Mouse (Mus musculus) kidney, embryonic 14.5 days (tissue): Measurements from ENCODE around the gene Ap1m2. TPM values are rescaled to one million over a fixed set of nuclear protein-coding genes. Genes with fewer than 3 reads are reported as not detected.
"Not testable (repeated sequence)": the region's sequence is repeated elsewhere in the genome, so short reads cannot be mapped to it uniquely, and the experiment has no call there.

ENCODE experiments used
- ATAC-seq: fragments of 200-750 bp; cut with Nextera tagmentation; 2 replicates; pipeline ENCODE4 v1.8.0; 2017; ENCODE audit warnings: moderate number of reproducible peaks, mild to moderate bottlenecking, moderate TSS enrichment, moderate library complexity; ENCODE audit not compliant: low FRiP score, low TSS enrichment
- H3K27ac ChIP-seq: fragments of 300-500 bp; sonication (generic); 2 replicates; pipeline ENCODE4 v1.5.1; 2014; ENCODE audit warnings: low read depth, mild to moderate bottlenecking, low read length, moderate library complexity, mixed read lengths
- H3K27me3 ChIP-seq: fragments of 300-500 bp; sonication (generic); 2 replicates; pipeline ENCODE4 v1.6.1; 2014; ENCODE audit warnings: mild to moderate bottlenecking, low read length; ENCODE audit not compliant: control insufficient read depth, insufficient read depth
- H3K36me3 ChIP-seq: fragments of 300-500 bp; sonication (generic); 2 replicates; pipeline ENCODE4 v1.6.1; 2014; ENCODE audit warnings: low read length, mixed read lengths; ENCODE audit not compliant: control insufficient read depth, insufficient read depth
- H3K4me1 ChIP-seq: fragments of 300-500 bp; sonication (generic); 2 replicates; pipeline ENCODE4 v1.6.1; 2014; ENCODE audit warnings: low read length, mixed read lengths; ENCODE audit not compliant: control insufficient read depth, insufficient read depth
- H3K4me2 ChIP-seq: fragments of 300-500 bp; sonication (generic); replicated peaks from 2 replicates; pipeline ENCODE4 v1.6.1; 2014; ENCODE audit warnings: low read depth, mild to moderate bottlenecking, low read length
- H3K4me3 ChIP-seq: fragments of 300-500 bp; sonication (generic); 2 replicates; pipeline ENCODE4 v1.5.1; 2014; ENCODE audit warnings: mild to moderate bottlenecking, low read length
- H3K9ac ChIP-seq: fragments of 300-500 bp; sonication (generic); 2 replicates; pipeline ENCODE4 v1.6.1; 2014; ENCODE audit warnings: low read depth, mild to moderate bottlenecking, low read length, moderate library complexity
- H3K9me3 ChIP-seq: fragments of 300-500 bp; sonication (generic); 2 replicates; pipeline ENCODE4 v1.6.1; 2016; ENCODE audit warnings: low read length; ENCODE audit not compliant: control insufficient read depth
- WGBS: fragments of 180-500 bp; shearing (Covaris S2); extraction: QIAGEN DNeasy Blood & Tissue Kit; methylation state at CpG from one replicate; pipeline ENCODE4 v1.1.7; 2014; 5-methylcytosine and 5-hydroxymethylcytosine counted together
- polyA plus RNA-seq: library from polyadenylated mRNA; unstranded; fragments of >200 nt; fragmentation: Nextera tagmentation; extraction: Ambion mirVana; gene quantifications from 2 replicates; pipeline ENCODE4 v1.2.1, GENCODE M21; 2014

Gene Ap1m2
- polyA plus RNA-seq, 1 experiment from 2014 or later, result 36.0 TPM

- under 1% methylated on average over 47 of the region's 49 CpGs for WGBS
- Histone ChIP-seq H3K4me2 (peak within 1 kb of the TSS; percentile 83), H3K4me3 (peak within 1 kb of the TSS; percentile 93), H3K9me3 (no peaks in the 10 kb centered on the region), H3K4me1 (peaks cover 18% of the 10 kb centered on the region), H3K27me3 (no peaks in the 10 kb centered on the region), H3K9ac (peak within 1 kb of the TSS; percentile 90), H3K36me3 (peaks cover 28% of the 10 kb centered on the region), H3K27ac (peak within 1 kb of the TSS; percentile 69)
- ATAC-seq, result peak; percentile 98
These were observed 47.1 kb downstream of the Ap1m2 start, which contains the start of gene Atg4d for GRCm38 (mm10) chr9:21265000-21265561. TSS of gene Atg4d (plus strand) at chr9:21265293.

DNA sequence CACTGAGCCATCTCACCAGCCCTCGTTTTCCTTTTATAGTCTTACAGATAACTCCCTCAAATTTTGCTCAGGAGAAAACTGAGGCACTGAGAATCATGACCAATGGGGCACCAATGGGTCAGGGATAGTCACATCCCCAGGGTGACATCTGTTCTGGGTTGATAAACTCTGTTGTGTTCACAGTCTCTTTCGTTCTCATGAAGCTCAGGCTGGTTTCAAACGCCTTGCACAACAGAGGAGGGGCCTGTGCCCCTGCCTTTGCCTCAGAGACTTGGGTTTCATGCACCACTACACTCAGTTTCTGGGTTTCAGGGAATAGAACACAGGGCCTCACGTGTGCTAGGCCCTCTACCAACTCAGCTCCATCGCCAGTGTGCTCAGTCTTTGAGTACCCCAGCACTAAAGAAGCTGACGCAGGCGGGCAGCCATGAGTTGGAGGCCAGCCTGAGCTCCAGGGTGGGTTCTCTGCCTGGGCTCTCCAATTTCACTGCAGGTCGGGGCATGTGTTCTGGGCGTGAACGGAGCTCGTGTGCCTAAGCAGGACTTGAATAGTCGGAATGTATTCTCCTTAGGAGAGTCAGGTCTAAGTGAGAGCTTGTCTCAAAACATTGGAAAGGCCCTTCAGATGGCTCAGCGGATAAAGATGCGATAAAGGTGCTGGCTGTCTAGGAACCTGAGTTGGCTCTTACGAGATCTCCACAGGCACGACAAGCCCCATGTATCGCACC, 47.7 kb downstream of the Ap1m2 start:
- Histone ChIP-seq H3K4me3 (peak overlapping the region; percentile 93), H3K27ac (peak overlapping the region; percentile 69; the same call in 1 of the 2 replicates), H3K9me3 (no peaks in the 10 kb centered on the region), H3K36me3 (peaks cover 22% of the 10 kb centered on the region), H3K4me1 (peaks cover 18% of the 10 kb centered on the region), H3K27me3 (no peaks in the 10 kb centered on the region), H3K4me2 (peak overlapping the region; percentile 58), H3K9ac (peak overlapping the region; percentile 36; the same call in 1 of the 2 replicates)
- WGBS, result 13% methylated on average over 17 of the region's 17 CpGs
- no peak; the same call in none of the 2 replicates for ATAC-seq

DNA sequence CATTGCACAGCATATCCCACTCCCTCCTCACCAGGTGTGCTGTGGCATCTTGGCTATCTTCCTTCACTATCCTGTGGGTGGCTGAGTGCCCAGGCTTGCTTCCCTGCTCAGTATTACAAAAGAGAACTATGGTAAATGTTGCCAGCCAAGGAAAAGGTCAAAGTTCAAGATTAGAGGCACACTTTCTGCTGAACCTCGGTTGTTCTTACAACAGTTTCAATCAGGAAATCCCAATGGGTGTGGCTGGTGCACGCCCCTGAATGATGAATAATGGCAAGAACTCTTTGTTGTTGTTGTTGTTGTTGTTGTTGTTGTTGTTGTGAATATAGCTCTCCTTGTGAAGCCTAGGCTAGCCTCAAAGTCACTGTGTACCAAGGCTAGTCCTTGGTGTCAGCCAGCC, 50.3 kb downstream of the Ap1m2 start:
- H3K9me3 ChIP-seq, result no peaks in the 10 kb centered on the region
- H3K4me2 ChIP-seq, result no peak overlapping the region
- no peak overlapping the region for H3K27ac ChIP-seq
- no peak for ATAC-seq
- 74% methylated on average over 2 of the region's 2 CpGs for whole genome bisulfite sequencing
- H3K4me1 ChIP-seq, result peaks cover 17% of the 10 kb centered on the region
- no peaks in the 10 kb centered on the region for H3K27me3 ChIP-seq
- no peaks in the 10 kb centered on the region; the same call in 1 of the 2 replicates for H3K36me3 ChIP-seq
- H3K9ac ChIP-seq, result no peak overlapping the region
- no peak overlapping the region for H3K4me3 ChIP-seq

DNA sequence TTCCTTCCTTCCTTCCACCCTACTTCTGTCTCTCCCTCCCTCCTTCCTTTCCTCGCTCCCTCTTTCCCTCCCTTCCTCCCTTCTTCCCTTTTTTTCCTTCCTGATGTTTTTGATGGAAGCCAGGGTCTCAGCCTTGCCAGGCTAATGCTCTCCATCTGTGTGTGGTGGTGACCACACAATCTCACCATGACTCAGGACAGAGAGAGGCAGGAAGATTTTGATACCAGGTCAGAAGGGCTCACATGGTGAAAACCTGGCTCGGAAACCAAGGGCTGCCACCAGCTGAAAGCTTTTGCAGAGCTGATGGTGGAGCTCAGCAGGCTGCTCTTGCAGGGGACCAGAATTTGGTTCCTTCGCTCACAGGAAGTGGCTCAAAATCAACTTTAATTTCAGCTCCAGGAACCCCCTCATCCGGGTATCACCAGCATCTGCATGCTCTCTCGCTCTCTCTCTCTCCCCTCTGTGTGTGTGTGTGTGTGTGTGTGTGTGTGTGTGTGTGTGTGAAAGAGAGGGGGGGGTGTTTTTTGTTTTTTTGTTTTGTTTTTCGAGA, 51.6 kb downstream of the Ap1m2 start:
- no peak overlapping the region for H3K9ac ChIP-seq
- no peaks in the 10 kb centered on the region for H3K9me3 ChIP-seq
- 76% methylated on average over 6 of the region's 6 CpGs for WGBS
- no peak overlapping the region for H3K4me2 ChIP-seq
- H3K36me3 ChIP-seq, result no peaks in the 10 kb centered on the region
- no peak overlapping the region for H3K27ac ChIP-seq
- no peak overlapping the region for H3K4me3 ChIP-seq
- ATAC-seq, result no peak
- peaks cover 4% of the 10 kb centered on the region for H3K4me1 ChIP-seq
- no peaks in the 10 kb centered on the region for H3K27me3 ChIP-seq

GRCm38 (mm10) chr9:21256349-21256748, 55.8 kb downstream of the Ap1m2 start:
- H3K9me3 ChIP-seq, H3K9ac ChIP-seq, H3K27me3 ChIP-seq, H3K4me3 ChIP-seq, H3K4me2 ChIP-seq, H3K4me1 ChIP-seq, H3K27ac ChIP-seq, H3K36me3 ChIP-seq, ATAC-seq: not testable (repeated sequence)
- 74% methylated on average over 4 of the region's 4 CpGs for WGBS

DNA sequence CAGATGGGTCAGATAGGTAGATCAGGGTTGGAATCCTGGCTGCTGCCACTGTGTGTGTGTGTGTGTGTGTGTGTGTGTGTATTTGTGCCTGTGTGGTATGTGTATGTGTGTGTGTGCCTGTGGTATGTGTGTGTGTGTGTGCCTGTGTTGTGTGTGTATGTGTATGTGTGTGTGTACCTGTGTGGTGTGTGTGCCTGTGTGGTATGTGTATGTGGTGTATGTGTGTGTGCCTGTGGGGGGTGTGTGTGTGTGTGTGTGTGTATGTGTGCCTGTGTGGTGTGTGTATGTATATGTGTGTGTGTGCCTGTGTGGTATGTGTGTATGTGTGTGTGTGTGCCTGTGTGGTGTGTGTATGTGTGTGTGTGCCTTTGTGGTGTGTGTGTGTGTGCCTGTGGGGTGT, 57.4 kb downstream of the Ap1m2 start:
- H3K4me3 ChIP-seq, result no peak overlapping the region
- H3K9ac ChIP-seq, result no peak overlapping the region
- no peaks in the 10 kb centered on the region for H3K9me3 ChIP-seq
- no peaks in the 10 kb centered on the region for H3K36me3 ChIP-seq
- H3K27ac ChIP-seq, result no peak overlapping the region
- peaks cover 12% of the 10 kb centered on the region for H3K27me3 ChIP-seq
- no peak for ATAC-seq
- H3K4me1 ChIP-seq, result no peaks in the 10 kb centered on the region
- H3K4me2 ChIP-seq, result no peak overlapping the region

DNA sequence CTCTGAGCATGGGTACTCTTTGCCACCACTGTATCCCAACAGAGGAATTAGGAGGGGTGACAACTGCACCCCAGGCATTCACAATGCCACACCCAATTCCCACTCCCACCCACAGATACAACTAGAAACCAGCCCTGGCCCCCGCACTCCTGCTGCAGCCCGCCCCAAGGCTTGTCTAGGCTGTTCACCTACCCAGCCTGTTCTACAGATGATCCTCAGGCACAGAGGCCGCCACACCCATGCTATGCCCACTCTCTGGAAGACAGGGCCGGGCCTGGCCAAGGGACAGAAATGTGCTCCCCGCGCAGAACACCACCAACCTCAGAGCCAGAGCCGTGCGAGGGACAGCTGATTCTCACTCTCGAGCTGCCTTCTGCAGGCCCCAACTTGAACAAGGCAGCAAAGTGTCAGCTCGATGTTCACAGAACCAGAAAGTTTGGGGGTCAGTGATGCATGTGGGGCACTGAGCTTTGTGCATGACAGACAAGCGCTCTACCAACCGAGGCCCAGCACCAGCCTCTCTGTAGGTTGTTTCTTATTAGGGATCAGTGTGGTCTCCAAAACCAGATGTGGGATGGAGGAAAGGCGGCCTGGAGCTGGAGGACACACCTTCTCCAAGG, 60.9 kb downstream of the Ap1m2 start:
- ATAC-seq, result no peak
- H3K9me3 ChIP-seq, result no peaks in the 10 kb centered on the region
- H3K4me1 ChIP-seq, result no peaks in the 10 kb centered on the region
- H3K9ac ChIP-seq, result no peak overlapping the region
- no peak overlapping the region for H3K4me2 ChIP-seq
- no peak overlapping the region for H3K27ac ChIP-seq
- H3K4me3 ChIP-seq, result no peak overlapping the region
- 69% methylated on average over 13 of the region's 13 CpGs for WGBS
- H3K27me3 ChIP-seq, result peaks cover 41% of the 10 kb centered on the region
- no peaks in the 10 kb centered on the region for H3K36me3 ChIP-seq

DNA sequence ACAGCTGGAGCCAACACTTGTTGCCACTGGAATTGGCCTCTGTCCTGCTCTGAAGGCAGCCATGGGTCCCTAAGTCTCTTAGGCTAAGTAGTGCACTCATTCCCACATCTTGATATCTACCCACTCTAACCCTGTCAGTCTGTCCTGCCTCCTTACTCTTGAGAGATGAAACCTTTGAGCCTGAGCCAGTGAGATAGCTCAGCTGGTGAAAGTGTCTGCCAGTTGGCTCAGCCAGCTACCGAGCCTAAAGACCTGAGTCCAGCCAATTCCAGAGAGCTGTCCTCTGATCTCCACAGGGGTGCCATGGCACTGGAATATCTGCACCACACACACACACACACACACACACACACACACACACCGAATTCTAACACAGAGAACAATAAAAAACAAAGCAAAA, 61.6 kb downstream of the Ap1m2 start:
- Histone ChIP-seq H3K4me2 (no peak overlapping the region), H3K27me3 (peaks cover 46% of the 10 kb centered on the region), H3K4me3 (no peak overlapping the region), H3K9ac (no peak overlapping the region), H3K36me3 (no peaks in the 10 kb centered on the region), H3K4me1 (no peaks in the 10 kb centered on the region), H3K27ac (no peak overlapping the region), H3K9me3 (no peaks in the 10 kb centered on the region)
- WGBS, result 36% methylated on average over 2 of the region's 2 CpGs
- no peak for ATAC-seq
